ENCODE assay signal across 30 mouse cellular contexts in the genomic region with DNA sequence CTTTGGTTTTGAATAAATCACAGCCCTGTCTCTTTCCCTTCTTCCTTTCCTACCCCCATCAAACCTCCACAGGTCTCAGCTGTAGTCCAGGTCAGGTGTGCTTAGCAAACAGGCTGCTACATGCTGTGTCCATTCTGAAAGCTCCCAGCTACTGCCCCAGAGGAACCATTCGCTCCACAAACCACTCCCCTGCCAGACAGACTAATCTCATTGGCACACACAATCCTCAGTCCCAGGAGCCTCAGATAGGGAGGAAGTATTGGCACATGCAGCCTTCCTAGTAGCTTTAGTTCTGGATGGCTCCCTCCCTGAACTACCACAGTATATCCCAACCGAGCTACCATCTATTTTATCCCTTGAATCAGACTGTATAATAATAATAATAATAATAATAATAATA. TPM values are rescaled to one million over a fixed set of nuclear protein-coding genes. Genes with fewer than 3 reads are reported as not detected.
DNase-seq lines count a peak whose midpoint lies in the region; ATAC-seq lines count a peak whose summit lies in the region.
"Had no signal": no experiment of that assay in that cellular context is flagged by ENCODE, and none has a peak within 500 bp of the region (broad histone marks: within the 10 kb centered on the region; RNA-seq: fewer than 3 reads in every experiment).

No protein-coding gene starts in this region.

- no peak overlapping the region for H3K9ac ChIP-seq in heart, embryonic 12.5 days
- no peak overlapping the region for H3K9ac ChIP-seq in midbrain, embryonic 11.5 days (ENCODE audit: low read length)
- H3K9ac ChIP-seq in midbrain, embryonic 15.5 days, result no peak overlapping the region
- H3K9ac ChIP-seq: embryonic facial prominence, embryonic 13.5 days; forebrain, embryonic 12.5 days; forebrain, embryonic 15.5 days; heart, embryonic 13.5 days; hindbrain, embryonic 13.5 days had no signal

- no peaks in the 10 kb centered on the region for H3K27me3 ChIP-seq in heart, embryonic 12.5 days (replicated peaks)
- no peaks in the 10 kb centered on the region for H3K27me3 ChIP-seq in midbrain, embryonic 11.5 days (ENCODE audit: control insufficient read depth, insufficient read depth, low read length)
- no peaks in the 10 kb centered on the region for H3K27me3 ChIP-seq in midbrain, embryonic 15.5 days (replicated peaks)
- H3K27me3 ChIP-seq: CH12.LX; embryonic facial prominence, embryonic 13.5 days; forebrain, embryonic 12.5 days; forebrain, embryonic 15.5 days; heart, embryonic 13.5 days; hindbrain, embryonic 13.5 days; Patski had no signal

- peak; percentile 55 for DNase-seq in adrenal gland, postnatal 10 days
- no peak for DNase-seq in adrenal gland, adult (ENCODE audit: inconsistent age in 2 of 2, low spot score in 1 of 2)
- peak; percentile 3 for DNase-seq in heart, adult 8-10 months (ENCODE audit: low spot score)
- peak; percentile 23 for DNase-seq in midbrain, embryonic 11.5 days (ENCODE audit: low spot score, missing footprints)
- DNase-seq: adrenal gland, postnatal 25 days; B cell, adult 2 months; cerebellum, adult 11 months; cerebellum, adult 8-10 months; cerebellum, postnatal 10 days; cerebellum, postnatal 36 days; embryo, embryonic 11 days; gastrocnemius, postnatal 25 days; heart, adult 2 months; kidney, adult 2 months had no signal

- no peak overlapping the region for H3K27ac ChIP-seq in heart, embryonic 12.5 days (ENCODE audit: poor library complexity, severe bottlenecking)
- H3K27ac ChIP-seq in midbrain, embryonic 11.5 days (ENCODE audit: low read depth, low read length), result no peak overlapping the region
- H3K27ac ChIP-seq in midbrain, embryonic 15.5 days, result no peak overlapping the region
- H3K27ac ChIP-seq in brown adipose tissue, adult 24 weeks (replicated peaks; ENCODE audit: low read depth, low read length), result peak overlapping the region; percentile 74
- H3K27ac ChIP-seq: embryonic facial prominence, embryonic 10.5 days; embryonic facial prominence, embryonic 13.5 days; forebrain, embryonic 12.5 days; forebrain, embryonic 15.5 days; heart, adult 2 months; heart, embryonic 13.5 days; hindbrain, embryonic 10.5 days; hindbrain, embryonic 13.5 days had no signal

- H3K9me3 ChIP-seq in heart, embryonic 12.5 days (replicated peaks), result peaks cover 3% of the 10 kb centered on the region
- H3K9me3 ChIP-seq in midbrain, embryonic 11.5 days (ENCODE audit: control insufficient read depth, low read length), result no peaks in the 10 kb centered on the region
- no peaks in the 10 kb centered on the region for H3K9me3 ChIP-seq in midbrain, embryonic 15.5 days
- H3K9me3 ChIP-seq: embryonic facial prominence, embryonic 10.5 days; forebrain, embryonic 12.5 days; forebrain, embryonic 15.5 days; hindbrain, embryonic 10.5 days had no signal

- no peaks in the 10 kb centered on the region for H3K36me3 ChIP-seq in heart, embryonic 12.5 days
- H3K36me3 ChIP-seq in midbrain, embryonic 11.5 days (ENCODE audit: control insufficient read depth, insufficient read depth, low read length), result no peaks in the 10 kb centered on the region
- no peaks in the 10 kb centered on the region for H3K36me3 ChIP-seq in midbrain, embryonic 15.5 days (replicated peaks)
- H3K36me3 ChIP-seq: embryonic facial prominence, embryonic 10.5 days; embryonic facial prominence, embryonic 13.5 days; forebrain, embryonic 12.5 days; forebrain, embryonic 15.5 days; G1E; heart, embryonic 13.5 days; hindbrain, embryonic 10.5 days; hindbrain, embryonic 13.5 days had no signal

- ATAC-seq in heart, embryonic 12.5 days (ENCODE audit: insufficient number of reproducible peaks, low FRiP score), result no peak
- no peak for ATAC-seq in midbrain, embryonic 11.5 days (ENCODE audit: low FRiP score)
- no peak for ATAC-seq in midbrain, embryonic 15.5 days (replicated peaks)
- ATAC-seq: forebrain, embryonic 15.5 days; hindbrain, embryonic 16.5 days; intestine, embryonic 16.5 days; Patski had no signal

- no peak overlapping the region for H3K4me2 ChIP-seq in heart, embryonic 12.5 days
- no peak overlapping the region for H3K4me2 ChIP-seq in midbrain, embryonic 11.5 days
- no peak overlapping the region for H3K4me2 ChIP-seq in midbrain, embryonic 15.5 days
- H3K4me2 ChIP-seq: embryonic facial prominence, embryonic 13.5 days; forebrain, embryonic 12.5 days; forebrain, embryonic 15.5 days; heart, embryonic 13.5 days; hindbrain, embryonic 13.5 days had no signal

- no peak overlapping the region for H3K4me3 ChIP-seq in heart, embryonic 12.5 days
- H3K4me3 ChIP-seq in midbrain, embryonic 11.5 days (ENCODE audit: low read depth, low read length), result no peak overlapping the region
- H3K4me3 ChIP-seq in midbrain, embryonic 15.5 days, result no peak overlapping the region
- H3K4me3 ChIP-seq in brown adipose tissue, adult 24 weeks (ENCODE audit: insufficient read depth, low read depth, low read length), result no peak overlapping the region; the same call in 1 of the 2 replicates
- H3K4me3 ChIP-seq: embryonic facial prominence, embryonic 10.5 days; embryonic facial prominence, embryonic 13.5 days; erythroblast, embryonic 14.5 days; forebrain, embryonic 12.5 days; forebrain, embryonic 15.5 days; heart, adult 2 months; heart, embryonic 13.5 days; hindbrain, embryonic 10.5 days; hindbrain, embryonic 13.5 days had no signal

- peaks cover 16% of the 10 kb centered on the region for H3K4me1 ChIP-seq in heart, embryonic 12.5 days (replicated peaks)
- no peaks in the 10 kb centered on the region for H3K4me1 ChIP-seq in midbrain, embryonic 11.5 days (ENCODE audit: control insufficient read depth, insufficient read depth, low read length)
- no peaks in the 10 kb centered on the region for H3K4me1 ChIP-seq in midbrain, embryonic 15.5 days
- 0 out of 2 replicates have a peak, but pooled peaks cover under 1% of the 10 kb centered on the region for H3K4me1 ChIP-seq in brown adipose tissue, adult 24 weeks (ENCODE audit: control insufficient read depth, insufficient read depth, insufficient read length, low read length)
- H3K4me1 ChIP-seq: embryonic facial prominence, embryonic 10.5 days; embryonic facial prominence, embryonic 13.5 days; forebrain, embryonic 12.5 days; forebrain, embryonic 15.5 days; hindbrain, embryonic 10.5 days; hindbrain, embryonic 13.5 days had no signal

- 28% methylated on average over 2 of the region's 2 CpGs for WGBS in heart, embryonic 12.5 days
- 24% methylated on average over 2 of the region's 2 CpGs for WGBS in midbrain, embryonic 11.5 days
- 33% methylated on average over 2 of the region's 2 CpGs for WGBS in midbrain, embryonic 15.5 days

RNA-seq across cellular contexts. Expression of a gene that starts 17.7 kb away (rescaled TPM):
- total RNA-seq in adrenal gland, postnatal 10 days (2021), result 100 to 1,000 TPM; 114 to 115 TPM
- 10 to 100 TPM; 48.8 to 54.9 (median 52.8) TPM for total RNA-seq in heart, adult 8-10 months (2022)
- 6.0 and 6.1 TPM in 2 replicates for polyA plus RNA-seq in heart, embryonic 12.5 days (2016; fragmentation: Nextera tagmentation; extraction: Ambion mirVana)
- polyA plus RNA-seq in midbrain, embryonic 11.5 days (2014; fragmentation: Nextera tagmentation; extraction: Ambion mirVana), result 0.84 and 1.4 TPM in 2 replicates
- polyA plus RNA-seq in midbrain, embryonic 15.5 days (2015; fragmentation: Nextera tagmentation; extraction: Ambion mirVana), result 0.43 and 0.48 TPM in 2 replicates
- 175 and 251 TPM in 2 replicates for polyA plus RNA-seq in brown adipose tissue, adult 24 weeks (2012; ENCODE audit: insufficient read depth, insufficient read length, missing spikeins)
- total RNA-seq: CH12.LX, G1E had no signal
- polyA plus RNA-seq: G1E, Patski had no signal

Comparison
In these comparisons a context has a peak if more than half of its experiments do, and no peak if none do; other contexts are left out.
1. DNase-seq: peak in adrenal gland, postnatal 10 days (single experiment), heart, adult 8-10 months (single experiment) and midbrain, embryonic 11.5 days (single experiment); none in adrenal gland, adult (0 of 2).
2. RNA of a gene that starts 17.7 kb away (polyA plus RNA-seq): 175 to 251 TPM in brown adipose tissue, adult 24 weeks; 6.0 to 6.1 TPM in heart, embryonic 12.5 days, 0.84 to 1.4 TPM in midbrain, embryonic 11.5 days and 0.43 to 0.48 TPM in midbrain, embryonic 15.5 days; every median in the first group is over 10 times any median in the second.